Mouse (Mus musculus) liver, postnatal 0 days (tissue): ENCODE measurements around the gene Nfkbib. TPM values are rescaled to one million over a fixed set of nuclear protein-coding genes. Genes with fewer than 3 reads are reported as not detected.

Source experiments
- ATAC-seq: fragments of 200-750 bp; cut with Nextera tagmentation; 2 replicates; pipeline ENCODE4 v1.8.0; 2017; ENCODE audit warnings: mild to moderate bottlenecking, moderate library complexity
- DNase-seq: peaks from one replicate; pipeline ENCODE4 v3.0.0-alpha.2; 2016
- H3K27ac ChIP-seq: fragments of 300-500 bp; sonication (generic); 2 replicates; pipeline ENCODE4 v1.5.1; 2014; ENCODE audit warnings: antibody characterized with exemption, moderate library complexity, mild to moderate bottlenecking, low read depth
- H3K27me3 ChIP-seq: fragments of 300-500 bp; sonication (generic); 2 replicates; pipeline ENCODE4 v1.6.1; 2014; ENCODE audit warnings: low read length, control low read depth, mixed read lengths; ENCODE audit not compliant: insufficient read depth
- H3K36me3 ChIP-seq: fragments of 300-500 bp; sonication (generic); replicated peaks from 2 replicates; pipeline ENCODE4 v1.6.1; 2014; ENCODE audit warnings: mild to moderate bottlenecking, control low read depth, low read length, moderate library complexity, mixed read lengths; ENCODE audit not compliant: insufficient read depth
- H3K4me1 ChIP-seq: fragments of 300-500 bp; sonication (generic); 2 replicates; pipeline ENCODE4 v1.6.1; 2014; ENCODE audit warnings: antibody characterized with exemption, mild to moderate bottlenecking, control low read depth; ENCODE audit not compliant: insufficient read depth
- H3K4me2 ChIP-seq: fragments of 300-500 bp; sonication (generic); 2 replicates; pipeline ENCODE4 v1.6.1; 2014; ENCODE audit warnings: low read depth, mild to moderate bottlenecking, low read length, moderate library complexity, mixed read lengths
- H3K4me3 ChIP-seq: fragments of 300-500 bp; sonication (generic); 2 replicates; pipeline ENCODE4 v1.5.1; 2014; ENCODE audit warnings: low read depth, low read length
- H3K9ac ChIP-seq: fragments of 300-500 bp; sonication (generic); replicated peaks from 2 replicates; pipeline ENCODE4 v1.6.1; 2014; ENCODE audit warnings: mild to moderate bottlenecking, moderate library complexity
- H3K9me3 ChIP-seq: fragments of 300-500 bp; sonication (generic); 2 replicates; pipeline ENCODE4 v1.6.1; 2016; ENCODE audit warnings: mild to moderate bottlenecking, control low read depth, low read length, mixed read lengths
- CTCF ChIP-seq: sonication (generic); IDR thresholded peaks from 2 replicates; pipeline ENCODE4 v1.5.1; 2016; ENCODE audit warnings: antibody characterized with exemption, low read depth
- EP300 ChIP-seq: IDR thresholded peaks from 2 replicates; pipeline ENCODE4 v1.6.1; 2016; ENCODE audit warnings: antibody characterized with exemption, low read depth, mild to moderate bottlenecking
- WGBS: fragments of 180-500 bp; shearing (Covaris S2); extraction: QIAGEN DNeasy Blood & Tissue Kit; methylation state at CpG from one replicate; pipeline ENCODE4 v1.1.7; 2014; ENCODE audit not compliant: insufficient replicate concordance; 5-methylcytosine and 5-hydroxymethylcytosine counted together
- polyA plus RNA-seq: library from polyadenylated mRNA; unstranded; fragments of >200 nt; fragmentation: Nextera tagmentation; extraction: Ambion mirVana; gene quantifications from 2 replicates; pipeline ENCODE4 v1.2.1, GENCODE M21; 2015

Gene Nfkbib
- polyA plus RNA-seq, 1 experiment from 2014 or later = 25.1 TPM

GRCm38 (mm10) chr7:28714667-28715066 lies 52.6 kb downstream of the Nfkbib start:
- no peak overlapping the region for H3K4me2 ChIP-seq
- no peaks in the 10 kb centered on the region for H3K36me3 ChIP-seq
- peaks cover 4% of the 10 kb centered on the region; the same call in 1 of the 2 replicates for H3K4me1 ChIP-seq
- DNase-seq (no peak), ATAC-seq (no peak)
- no peaks in the 10 kb centered on the region for H3K27me3 ChIP-seq
- H3K27ac ChIP-seq = no peak overlapping the region
- WGBS = 72% methylated on average over 5 of the region's 5 CpGs
- no peaks in the 10 kb centered on the region for H3K9me3 ChIP-seq
- TF ChIP-seq CTCF = no peak
- H3K4me3 ChIP-seq = no peak overlapping the region
- no peak overlapping the region for H3K9ac ChIP-seq

- H3K9ac ChIP-seq = no peak overlapping the region
- H3K27me3 ChIP-seq = no peaks in the 10 kb centered on the region
- no peak for ATAC-seq
- H3K4me1 ChIP-seq = no peaks in the 10 kb centered on the region
- no peak for DNase-seq
- H3K36me3 ChIP-seq = no peaks in the 10 kb centered on the region
- peak; percentile 39 for TF ChIP-seq CTCF
- TF ChIP-seq EP300 = no peak
- H3K4me2 ChIP-seq = no peak overlapping the region
- WGBS = 65% methylated on average over 3 of the region's 3 CpGs
- no peak overlapping the region for H3K4me3 ChIP-seq
- H3K9me3 ChIP-seq = peaks cover 2% of the 10 kb centered on the region; the same call in 1 of the 2 replicates
- no peak overlapping the region for H3K27ac ChIP-seq
These were observed 56.4 kb downstream of the Nfkbib start for GRCm38 (mm10) chr7:28710962-28711361.

DNA sequence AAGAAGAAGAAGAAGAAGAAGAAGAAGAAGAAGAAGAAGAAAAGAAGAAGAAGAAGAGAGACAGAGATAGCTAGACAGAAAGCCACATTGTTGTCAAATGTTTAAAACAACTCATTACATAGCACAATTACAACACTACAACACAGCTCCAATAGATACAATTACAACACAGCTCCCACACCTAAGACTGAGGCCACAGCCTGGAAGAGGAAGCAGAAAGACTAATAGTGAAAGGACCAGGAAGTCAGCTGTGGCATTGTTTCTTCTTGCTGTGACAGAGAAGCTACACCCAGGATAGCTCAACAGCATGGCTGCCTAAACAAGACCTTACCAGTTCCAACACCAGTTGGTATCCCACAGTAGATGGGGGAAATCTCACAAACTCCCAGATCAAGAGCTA lies 57.9 kb downstream of the Nfkbib start:
- no peak for DNase-seq
- peaks cover 2% of the 10 kb centered on the region; the same call in 1 of the 2 replicates for H3K9me3 ChIP-seq
- H3K9ac ChIP-seq = no peak overlapping the region
- no peak for ATAC-seq
- H3K4me1 ChIP-seq = no peaks in the 10 kb centered on the region
- H3K27me3 ChIP-seq = no peaks in the 10 kb centered on the region
- H3K27ac ChIP-seq = no peak overlapping the region
- no peak overlapping the region for H3K4me2 ChIP-seq
- no peak overlapping the region for H3K4me3 ChIP-seq
- TF ChIP-seq EP300 = no peak
- no peak for TF ChIP-seq CTCF
- no peaks in the 10 kb centered on the region for H3K36me3 ChIP-seq

Other genes with a start within 250 kb of the Nfkbib start
- not detected in 2 replicates for gene Ifnl3, start 244.7 kb downstream of the Nfkbib start, polyA plus RNA-seq
- gene Sycn, start 226.6 kb downstream of the Nfkbib start, polyA plus RNA-seq = 1.3 and 7.7 TPM in 2 replicates
- gene Nccrp1, start 220.3 kb downstream of the Nfkbib start, polyA plus RNA-seq = not detected in 2 replicates
- gene Samd4b, start 169.4 kb downstream of the Nfkbib start, polyA plus RNA-seq = 3.5 and 4.3 TPM in 2 replicates
- 5.3 and 6.2 TPM in 2 replicates for gene Pak4, start 169.3 kb downstream of the Nfkbib start, polyA plus RNA-seq
- not detected in 2 replicates for gene Acp7, start 136.2 kb downstream of the Nfkbib start, polyA plus RNA-seq
- gene Fbxo27, start 74.7 kb downstream of the Nfkbib start, polyA plus RNA-seq = 0.19 and 0.24 TPM in 2 replicates
- 0.90 and 1.0 TPM in 2 replicates for gene Fbxo17, start 50.7 kb downstream of the Nfkbib start, polyA plus RNA-seq
- 77.2 and 83.9 TPM in 2 replicates for gene Mrps12, start 25.7 kb downstream of the Nfkbib start, polyA plus RNA-seq
- gene Sars2, start 25.5 kb downstream of the Nfkbib start, polyA plus RNA-seq = 7.9 and 8.5 TPM in 2 replicates
- gene Ccer2, start 11.3 kb downstream of the Nfkbib start, polyA plus RNA-seq = not detected in 2 replicates
- gene Sirt2, start 777 bp downstream of the Nfkbib start, polyA plus RNA-seq = 20.5 and 22.7 TPM in 2 replicates
- 7.2 and 7.6 TPM in 2 replicates for gene Rinl, start 21.5 kb upstream of the Nfkbib start, polyA plus RNA-seq
- gene Hnrnpl, start 41.0 kb upstream of the Nfkbib start, polyA plus RNA-seq = 82.0 and 88.6 TPM in 2 replicates
- 534 and 566 TPM in 2 replicates for gene Ech1, start 57.7 kb upstream of the Nfkbib start, polyA plus RNA-seq
- gene Lgals4, start 66.3 kb upstream of the Nfkbib start, polyA plus RNA-seq = 19.5 and 21.3 TPM in 2 replicates
- 0.14 and 0.34 TPM in 2 replicates for gene Lgals7, start 96.3 kb upstream of the Nfkbib start, polyA plus RNA-seq
- 0.09 and 0.23 TPM in 2 replicates for gene Capn12, start 113.9 kb upstream of the Nfkbib start, polyA plus RNA-seq
- gene Actn4, start 194.8 kb upstream of the Nfkbib start, polyA plus RNA-seq = 76.3 and 81.2 TPM in 2 replicates
- gene Eif3k, start 214.4 kb upstream of the Nfkbib start, polyA plus RNA-seq = 162 and 166 TPM in 2 replicates
- gene Map4k1, start 214.5 kb upstream of the Nfkbib start, polyA plus RNA-seq = 11.9 and 16.5 TPM in 2 replicates